Mouse (Mus musculus): Measurements from ENCODE around the gene Gbx1.

Gbx1 gene

GRCm38 (mm10) chr5:24477909-24478308 lies 49.1 kb downstream of the Gbx1 start:
- WGBS, result 93% methylated on average over 9 of the region's 9 CpGs

DNA sequence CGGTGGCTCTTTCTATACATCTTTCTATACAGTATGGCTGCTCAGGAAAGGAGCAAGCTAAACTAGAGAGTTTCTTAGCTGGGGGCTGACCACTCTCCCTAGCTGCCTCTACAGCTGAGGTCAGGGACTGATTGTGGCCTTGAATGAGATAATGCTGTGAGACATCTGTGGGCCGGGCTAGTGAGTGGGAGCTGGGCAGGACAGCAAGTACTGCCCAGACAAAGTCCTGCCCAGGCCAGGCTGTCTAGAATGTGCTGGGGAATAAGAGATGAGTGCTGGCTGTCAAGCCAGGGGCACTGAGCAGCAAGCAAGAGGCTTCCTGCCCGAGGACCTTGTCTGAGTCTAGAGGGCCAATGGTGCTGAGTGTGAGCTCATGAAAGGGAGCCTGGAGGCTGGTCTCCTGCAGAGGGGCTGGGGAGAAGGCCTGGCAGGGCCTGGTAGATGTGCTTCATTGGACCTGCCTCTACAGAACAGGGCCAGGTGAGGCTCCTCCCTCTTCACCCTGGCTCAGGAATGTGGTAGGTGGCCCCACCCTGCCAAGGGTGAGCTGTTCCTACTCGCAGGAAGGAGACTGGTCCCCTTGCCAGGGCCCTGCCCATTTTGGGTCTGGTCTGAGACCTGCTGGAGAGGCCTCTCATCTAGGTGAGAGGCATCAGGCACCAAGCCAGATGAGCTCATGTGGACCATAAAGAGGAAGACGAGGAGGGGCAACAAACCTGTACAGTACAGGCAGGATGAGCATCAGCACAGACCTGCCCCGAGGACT lies 51.3 kb downstream of the Gbx1 start:
- WGBS, result 71% methylated on average over 6 of the region's 6 CpGs

DNA sequence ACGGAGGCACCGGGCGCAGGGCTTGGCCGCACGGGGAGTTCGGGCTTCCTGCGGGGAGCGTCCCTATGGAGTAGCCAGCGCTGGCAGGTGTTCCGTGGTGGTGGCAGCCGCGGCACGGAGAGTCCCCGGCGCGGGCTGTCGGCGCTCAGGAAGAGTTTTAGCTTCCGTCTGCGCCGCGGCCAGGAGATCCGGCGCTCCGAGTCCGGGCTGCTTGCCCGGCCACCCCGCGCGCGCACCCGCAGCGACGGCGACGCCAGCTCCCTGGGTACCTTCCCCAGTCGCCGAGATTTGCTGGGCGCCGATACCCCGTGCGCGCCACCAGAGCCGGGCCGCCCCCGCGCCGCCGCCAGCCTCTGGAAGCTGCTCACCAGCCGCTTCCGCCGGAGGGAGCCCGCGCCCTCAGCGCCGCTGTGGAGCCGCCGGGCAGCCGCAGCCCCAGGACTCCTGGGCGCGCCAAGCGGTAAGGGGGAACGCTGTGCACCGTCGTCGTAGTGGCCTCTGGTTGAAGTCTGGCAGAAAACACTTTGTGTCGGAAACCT lies 52.2 kb downstream of the Gbx1 start:
- 5% methylated on average over 67 of the region's 67 CpGs for WGBS

GRCm38 (mm10) chr5:24474025-24474722 lies 52.8 kb downstream of the Gbx1 start:
- 24% methylated on average over 77 of the region's 77 CpGs for WGBS

DNA sequence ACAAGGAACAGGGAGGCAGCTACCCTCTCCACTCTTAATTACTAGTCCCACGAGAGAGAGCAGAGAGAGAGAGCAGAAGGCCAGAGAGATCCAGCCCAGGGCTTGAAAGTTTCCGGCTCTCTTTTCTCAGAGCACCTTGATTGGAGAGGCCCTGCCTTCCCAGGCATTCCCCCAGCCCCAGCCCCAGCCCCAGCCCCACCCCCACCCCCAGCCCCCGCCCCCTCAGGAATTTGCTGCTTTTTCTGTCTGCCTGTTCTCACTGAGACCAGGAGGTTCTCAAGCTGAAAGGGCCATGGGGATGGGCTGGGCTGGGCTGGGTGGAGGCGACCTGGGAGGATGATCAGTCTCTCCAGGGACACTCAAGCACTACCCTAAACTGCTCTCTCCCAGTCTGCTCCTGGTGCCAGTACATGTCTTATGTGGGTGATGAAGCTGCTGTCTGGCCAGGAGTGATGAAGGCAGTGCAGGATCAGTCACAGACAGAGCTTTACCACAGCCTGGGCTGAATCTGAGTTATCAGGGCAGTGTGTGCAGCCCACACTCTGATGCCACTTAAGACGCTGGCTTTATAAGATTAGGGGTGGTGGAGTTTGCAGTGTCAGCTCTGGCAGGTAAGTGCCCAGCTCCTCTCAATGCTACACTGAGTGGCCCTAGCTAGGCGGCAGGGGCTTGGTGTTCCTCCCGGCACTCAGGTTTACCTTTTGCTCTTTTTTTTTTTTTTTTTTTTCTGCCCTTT lies 54.0 kb downstream of the Gbx1 start:
- 69% methylated on average over 7 of the region's 7 CpGs for WGBS

GRCm38 (mm10) chr5:24470600-24470999 lies 56.4 kb downstream of the Gbx1 start:
- 15% methylated on average over 5 of the region's 5 CpGs for WGBS

- WGBS, result 36% methylated on average over 12 of the region's 12 CpGs
Measured at GRCm38 (mm10) chr5:24466762-24467161, 60.2 kb downstream of the Gbx1 start.

GRCm38 (mm10) chr5:24455613-24456012 lies 71.4 kb downstream of the Gbx1 start:
- WGBS, result 45% methylated on average over 7 of the region's 7 CpGs

- 44% methylated on average over 3 of the region's 3 CpGs for WGBS
Measured at GRCm38 (mm10) chr5:24455076-24455475, 71.9 kb downstream of the Gbx1 start.

- WGBS, result 10% methylated on average over 2 of the region's 2 CpGs
Measured at GRCm38 (mm10) chr5:24453985-24454303, 73.1 kb downstream of the Gbx1 start.

DNA sequence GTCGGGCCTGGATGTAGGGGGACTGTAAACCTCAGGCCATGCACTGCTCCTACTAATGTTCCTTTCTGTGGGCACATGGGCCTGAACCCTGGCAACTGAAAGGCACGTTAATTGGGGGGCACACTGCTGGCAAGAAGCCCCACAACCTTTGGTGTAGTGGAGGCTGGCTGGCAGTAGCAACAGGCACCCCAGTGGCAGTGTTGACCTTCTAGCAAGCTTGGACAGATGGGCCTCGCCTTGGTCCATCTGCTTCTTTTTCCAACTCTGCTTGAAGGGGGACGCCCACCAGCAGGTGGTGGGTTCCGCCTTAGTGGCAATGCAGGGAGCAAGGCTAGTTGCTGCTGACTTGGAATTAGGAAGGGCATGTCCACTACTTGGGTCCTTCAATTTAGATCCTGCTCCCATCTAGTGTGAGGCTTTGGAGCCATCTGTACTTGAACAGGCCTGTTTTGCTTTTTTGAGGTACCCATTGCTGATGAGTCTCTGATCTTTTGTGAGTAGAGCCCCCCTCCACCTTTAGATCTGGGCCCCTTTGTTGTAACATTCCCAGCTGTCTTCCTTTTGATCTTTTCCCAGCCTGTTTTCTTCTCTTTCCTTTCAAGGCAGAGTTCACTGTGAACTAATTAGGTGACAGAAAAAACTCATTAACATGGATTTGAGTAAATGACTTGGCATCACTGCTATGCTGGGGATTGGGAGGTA lies 73.6 kb downstream of the Gbx1 start:
- 11% methylated on average over 5 of the region's 5 CpGs for WGBS
